Mouse (Mus musculus): ENCODE measurements at regions not wholly inside any gene's neighbourhood (a gene's known extent, or its start where the extent isn't known, plus 50 kb on each side); places are given as distances from the start of the nearest gene placed in this dataset.

- TF ChIP-seq POLR2A (IDR thresholded peaks at IDR 0.05; ENCODE audit: control insufficient read depth, low read depth, low read length), result no peak
- no peak for TF ChIP-seq CTCF (IDR thresholded peaks at IDR 0.05; ENCODE audit: control insufficient read depth, insufficient read depth, insufficient replicate concordance, low read depth, low read length)
- Histone ChIP-seq H3K36me3 (ENCODE audit: control insufficient read depth, insufficient read depth, low read length) (no peaks in the 10 kb centered on the region), H3K4me3 (ENCODE audit: control insufficient read depth, low read depth, low read length) (no peak overlapping the region), H3K27ac (ENCODE audit: control insufficient read depth, insufficient read depth, low read depth, low read length) (no peak overlapping the region), H3K27me3 (ENCODE audit: control insufficient read depth, insufficient read depth, low read length) (no peaks in the 10 kb centered on the region), H3K4me1 (ENCODE audit: control insufficient read depth, insufficient read depth, low read length) (no peaks in the 10 kb centered on the region)
Measured at GRCm38 (mm10) chr1:57572097-57572496, 165.2 kb upstream of the Tyw5 start.

GRCm38 (mm10) chr1:57573829-57574228 lies 166.9 kb upstream of the Tyw5 start:
- Histone ChIP-seq H3K4me3 (ENCODE audit: control insufficient read depth, low read depth, low read length) (no peak overlapping the region), H3K27ac (ENCODE audit: control insufficient read depth, insufficient read depth, low read depth, low read length) (no peak overlapping the region), H3K4me1 (ENCODE audit: control insufficient read depth, insufficient read depth, low read length) (no peaks in the 10 kb centered on the region), H3K36me3 (ENCODE audit: control insufficient read depth, insufficient read depth, low read length) (no peaks in the 10 kb centered on the region), H3K27me3 (ENCODE audit: control insufficient read depth, insufficient read depth, low read length) (no peaks in the 10 kb centered on the region)
- TF ChIP-seq POLR2A (IDR thresholded peaks at IDR 0.05; ENCODE audit: control insufficient read depth, low read depth, low read length) (no peak), CTCF (IDR thresholded peaks at IDR 0.05; ENCODE audit: control insufficient read depth, insufficient read depth, insufficient replicate concordance, low read depth, low read length) (no peak)

GRCm38 (mm10) chr1:57574530-57574929 lies 167.6 kb upstream of the Tyw5 start:
- Histone ChIP-seq H3K4me1 (ENCODE audit: control insufficient read depth, insufficient read depth, low read length) (no peaks in the 10 kb centered on the region), H3K27me3 (ENCODE audit: control insufficient read depth, insufficient read depth, low read length) (no peaks in the 10 kb centered on the region), H3K4me3 (ENCODE audit: control insufficient read depth, low read depth, low read length) (no peak overlapping the region), H3K36me3 (ENCODE audit: control insufficient read depth, insufficient read depth, low read length) (no peaks in the 10 kb centered on the region), H3K27ac (ENCODE audit: control insufficient read depth, insufficient read depth, low read depth, low read length) (no peak overlapping the region)
- TF ChIP-seq CTCF (IDR thresholded peaks at IDR 0.05; ENCODE audit: control insufficient read depth, insufficient read depth, insufficient replicate concordance, low read depth, low read length) (no peak), POLR2A (IDR thresholded peaks at IDR 0.05; ENCODE audit: control insufficient read depth, low read depth, low read length) (no peak)

GRCm38 (mm10) chr1:57576066-57576753 lies 169.3 kb upstream of the Tyw5 start:
- Histone ChIP-seq H3K4me3 (ENCODE audit: control insufficient read depth, low read depth, low read length) (no peak overlapping the region), H3K36me3 (ENCODE audit: control insufficient read depth, insufficient read depth, low read length) (no peaks in the 10 kb centered on the region), H3K27me3 (ENCODE audit: control insufficient read depth, insufficient read depth, low read length) (no peaks in the 10 kb centered on the region), H3K4me1 (ENCODE audit: control insufficient read depth, insufficient read depth, low read length) (no peaks in the 10 kb centered on the region), H3K27ac (ENCODE audit: control insufficient read depth, insufficient read depth, low read depth, low read length) (no peak overlapping the region)
- no peak for TF ChIP-seq POLR2A (IDR thresholded peaks at IDR 0.05; ENCODE audit: control insufficient read depth, low read depth, low read length)
- no peak for TF ChIP-seq CTCF (IDR thresholded peaks at IDR 0.05; ENCODE audit: control insufficient read depth, insufficient read depth, insufficient replicate concordance, low read depth, low read length)

- Histone ChIP-seq H3K27ac (ENCODE audit: control insufficient read depth, insufficient read depth, low read depth, low read length) (no peak overlapping the region), H3K36me3 (ENCODE audit: control insufficient read depth, insufficient read depth, low read length) (no peaks in the 10 kb centered on the region), H3K4me1 (ENCODE audit: control insufficient read depth, insufficient read depth, low read length) (no peaks in the 10 kb centered on the region), H3K27me3 (ENCODE audit: control insufficient read depth, insufficient read depth, low read length) (no peaks in the 10 kb centered on the region), H3K4me3 (ENCODE audit: control insufficient read depth, low read depth, low read length) (no peak overlapping the region)
- TF ChIP-seq CTCF (IDR thresholded peaks at IDR 0.05; ENCODE audit: control insufficient read depth, insufficient read depth, insufficient replicate concordance, low read depth, low read length), result no peak
- TF ChIP-seq POLR2A (IDR thresholded peaks at IDR 0.05; ENCODE audit: control insufficient read depth, low read depth, low read length), result no peak
Measured at GRCm38 (mm10) chr1:57579086-57579485, 172.2 kb upstream of the Tyw5 start.

GRCm38 (mm10) chr1:57593707-57594589 lies 180.0 kb upstream of the Spats2l start:
- no peak overlapping the region for H3K4me3 ChIP-seq (ENCODE audit: control insufficient read depth, low read depth, low read length)
- no peaks in the 10 kb centered on the region for H3K36me3 ChIP-seq (ENCODE audit: control insufficient read depth, insufficient read depth, low read length)
- H3K27me3 ChIP-seq (ENCODE audit: control insufficient read depth, insufficient read depth, low read length), result no peaks in the 10 kb centered on the region
- no peaks in the 10 kb centered on the region for H3K4me1 ChIP-seq (ENCODE audit: control insufficient read depth, insufficient read depth, low read length)
- TF ChIP-seq CTCF (IDR thresholded peaks at IDR 0.05; ENCODE audit: control insufficient read depth, insufficient read depth, insufficient replicate concordance, low read depth, low read length) (no peak), POLR2A (IDR thresholded peaks at IDR 0.05; ENCODE audit: control insufficient read depth, low read depth, low read length) (no peak)
- no peak overlapping the region for H3K27ac ChIP-seq (ENCODE audit: control insufficient read depth, insufficient read depth, low read depth, low read length)

GRCm38 (mm10) chr1:57594815-57595214 lies 179.1 kb upstream of the Spats2l start:
- Histone ChIP-seq H3K27ac (ENCODE audit: control insufficient read depth, insufficient read depth, low read depth, low read length) (no peak overlapping the region), H3K4me3 (ENCODE audit: control insufficient read depth, low read depth, low read length) (no peak overlapping the region), H3K36me3 (ENCODE audit: control insufficient read depth, insufficient read depth, low read length) (no peaks in the 10 kb centered on the region), H3K4me1 (ENCODE audit: control insufficient read depth, insufficient read depth, low read length) (no peaks in the 10 kb centered on the region), H3K27me3 (ENCODE audit: control insufficient read depth, insufficient read depth, low read length) (no peaks in the 10 kb centered on the region)
- no peak for TF ChIP-seq POLR2A (IDR thresholded peaks at IDR 0.05; ENCODE audit: control insufficient read depth, low read depth, low read length)
- no peak for TF ChIP-seq CTCF (IDR thresholded peaks at IDR 0.05; ENCODE audit: control insufficient read depth, insufficient read depth, insufficient replicate concordance, low read depth, low read length)

All from testis, adult 2 months (tissue).